Mouse (Mus musculus) limb, embryonic 15.5 days (tissue): ENCODE measurements around the gene C87436. TPM values are rescaled to one million over a fixed set of nuclear protein-coding genes. Genes with fewer than 3 reads are reported as not detected.

ENCODE experiments used
- ATAC-seq: fragments of 200-750 bp; cut with Nextera tagmentation; 2 replicates; pipeline ENCODE4 v1.8.0; 2017; ENCODE audit warnings: low read depth, moderate TSS enrichment; ENCODE audit not compliant: insufficient number of reproducible peaks, low FRiP score, low TSS enrichment
- H3K27ac ChIP-seq: fragments of 300-500 bp; sonication (generic); 2 replicates; pipeline ENCODE4 v1.5.1; 2015; ENCODE audit warnings: moderate library complexity, mild to moderate bottlenecking, inconsistent platforms
- H3K27me3 ChIP-seq: fragments of 300-500 bp; sonication (generic); 2 replicates; pipeline ENCODE4 v1.6.1; 2015; ENCODE audit warnings: inconsistent platforms
- H3K36me3 ChIP-seq: fragments of 300-500 bp; sonication (generic); 2 replicates; pipeline ENCODE4 v1.6.1; 2015; ENCODE audit warnings: inconsistent platforms
- H3K4me1 ChIP-seq: fragments of 300-500 bp; sonication (generic); 2 replicates; pipeline ENCODE4 v1.6.1; 2015; ENCODE audit warnings: inconsistent platforms
- H3K4me2 ChIP-seq: fragments of 300-500 bp; sonication (generic); 2 replicates; pipeline ENCODE4 v1.6.1; 2015; ENCODE audit warnings: mild to moderate bottlenecking, inconsistent platforms
- H3K4me3 ChIP-seq: fragments of 300-500 bp; sonication (generic); 2 replicates; pipeline ENCODE4 v1.5.1; 2015; ENCODE audit warnings: mild to moderate bottlenecking, inconsistent platforms
- H3K9ac ChIP-seq: fragments of 300-500 bp; sonication (generic); 2 replicates; pipeline ENCODE4 v1.6.1; 2015; ENCODE audit warnings: inconsistent platforms
- H3K9me3 ChIP-seq: fragments of 300-500 bp; sonication (generic); 2 replicates; pipeline ENCODE4 v1.6.1; 2016; ENCODE audit warnings: inconsistent platforms
- WGBS: fragments of 180-500 bp; shearing (Covaris S2); methylation state at CpG from one replicate; pipeline ENCODE4 v1.1.7; 2015; 5-methylcytosine and 5-hydroxymethylcytosine counted together
- polyA plus RNA-seq: library from polyadenylated mRNA; unstranded; fragments of >200 nt; fragmentation: Nextera tagmentation; extraction: Ambion mirVana; gene quantifications from 2 replicates; pipeline ENCODE4 v1.2.1, GENCODE M21; 2015

The C87436 gene
- polyA plus RNA-seq, 1 experiment from 2014 or later = 22.9 TPM

- no peaks in the 10 kb centered on the region for H3K27me3 ChIP-seq
- H3K9ac ChIP-seq = no peak overlapping the region
- 74% methylated on average over 1 of the region's 1 CpGs for WGBS
- no peaks in the 10 kb centered on the region for H3K4me1 ChIP-seq
- no peak overlapping the region for H3K4me3 ChIP-seq
- no peak overlapping the region for H3K27ac ChIP-seq
- no peaks in the 10 kb centered on the region for H3K9me3 ChIP-seq
- ATAC-seq = no peak
- H3K4me2 ChIP-seq = no peak overlapping the region
- H3K36me3 ChIP-seq = peaks cover 57% of the 10 kb centered on the region
Observed at GRCm38 (mm10) chr6:86433696-86434095, 4.5 kb upstream of the C87436 start.

GRCm38 (mm10) chr6:86437711-86438110 lies 463 bp upstream of the C87436 start:
- Histone ChIP-seq H3K9ac (peak overlapping the region; percentile 74), H3K9me3 (no peaks in the 10 kb centered on the region), H3K27ac (peak overlapping the region; percentile 99), H3K4me3 (peak overlapping the region; percentile 73), H3K27me3 (no peaks in the 10 kb centered on the region), H3K4me2 (peak overlapping the region; percentile 59), H3K36me3 (peaks cover 40% of the 10 kb centered on the region), H3K4me1 (peaks cover 6% of the 10 kb centered on the region)
- ATAC-seq = peak; percentile 66; the same call in 1 of the 2 replicates
- WGBS = 1% methylated on average over 14 of the region's 14 CpGs

- H3K27me3 ChIP-seq = no peaks in the 10 kb centered on the region
- peak overlapping the region; percentile 73 for H3K4me3 ChIP-seq
- peak overlapping the region; percentile 78 for H3K4me2 ChIP-seq
- peak overlapping the region; percentile 99 for H3K27ac ChIP-seq
- peaks cover 6% of the 10 kb centered on the region for H3K4me1 ChIP-seq
- ATAC-seq = no peak
- peak overlapping the region; percentile 74 for H3K9ac ChIP-seq
- peaks cover 42% of the 10 kb centered on the region for H3K36me3 ChIP-seq
- H3K9me3 ChIP-seq = no peaks in the 10 kb centered on the region
- 4% methylated on average over 13 of the region's 13 CpGs for WGBS
Observed at GRCm38 (mm10) chr6:86439119-86439496, 934 bp downstream of the C87436 start.

- Histone ChIP-seq H3K9me3 (no peaks in the 10 kb centered on the region), H3K27ac (peak overlapping the region; percentile 99), H3K4me2 (peak overlapping the region; percentile 78), H3K4me1 (peaks cover 6% of the 10 kb centered on the region), H3K36me3 (peaks cover 42% of the 10 kb centered on the region), H3K27me3 (no peaks in the 10 kb centered on the region), H3K4me3 (peak overlapping the region; percentile 73), H3K9ac (peak overlapping the region; percentile 74)
- WGBS = 80% methylated on average over 1 of the region's 1 CpGs
- ATAC-seq = no peak
Observed at GRCm38 (mm10) chr6:86439531-86439930, 1.4 kb downstream of the C87436 start.

GRCm38 (mm10) chr6:86441571-86441970 lies 3.4 kb downstream of the C87436 start:
- H3K4me2 ChIP-seq = no peak overlapping the region
- H3K36me3 ChIP-seq = peaks cover 39% of the 10 kb centered on the region
- WGBS = 97% methylated on average over 10 of the region's 10 CpGs
- H3K9me3 ChIP-seq = no peaks in the 10 kb centered on the region
- ATAC-seq = no peak
- H3K4me1 ChIP-seq = peaks cover 6% of the 10 kb centered on the region
- no peak overlapping the region for H3K4me3 ChIP-seq
- H3K27me3 ChIP-seq = no peaks in the 10 kb centered on the region
- no peak overlapping the region for H3K27ac ChIP-seq
- H3K9ac ChIP-seq = no peak overlapping the region

GRCm38 (mm10) chr6:86445551-86445950 lies 7.4 kb downstream of the C87436 start:
- WGBS = 94% methylated on average over 18 of the region's 18 CpGs
- Histone ChIP-seq H3K4me1 (no peaks in the 10 kb centered on the region), H3K27me3 (no peaks in the 10 kb centered on the region), H3K9me3 (no peaks in the 10 kb centered on the region), H3K4me3 (no peak overlapping the region), H3K36me3 (peaks cover 67% of the 10 kb centered on the region), H3K27ac (no peak overlapping the region), H3K9ac (no peak overlapping the region), H3K4me2 (no peak overlapping the region)
- ATAC-seq = no peak

- no peaks in the 10 kb centered on the region for H3K9me3 ChIP-seq
- H3K27ac ChIP-seq = no peak overlapping the region
- no peak overlapping the region for H3K4me3 ChIP-seq
- H3K36me3 ChIP-seq = peaks cover 70% of the 10 kb centered on the region
- no peaks in the 10 kb centered on the region for H3K4me1 ChIP-seq
- no peak overlapping the region for H3K9ac ChIP-seq
- ATAC-seq = no peak
- H3K27me3 ChIP-seq = no peaks in the 10 kb centered on the region
- WGBS = 85% methylated on average over 1 of the region's 1 CpGs
- H3K4me2 ChIP-seq = no peak overlapping the region
Observed at GRCm38 (mm10) chr6:86446927-86447568, 8.9 kb downstream of the C87436 start.

- H3K9me3 ChIP-seq = no peaks in the 10 kb centered on the region
- H3K36me3 ChIP-seq = peaks cover 74% of the 10 kb centered on the region
- H3K9ac ChIP-seq = no peak overlapping the region
- no peaks in the 10 kb centered on the region for H3K27me3 ChIP-seq
- no peak overlapping the region for H3K4me2 ChIP-seq
- no peak for ATAC-seq
- no peaks in the 10 kb centered on the region for H3K4me1 ChIP-seq
- no peak overlapping the region for H3K27ac ChIP-seq
- no peak overlapping the region for H3K4me3 ChIP-seq
- WGBS = 84% methylated on average over 3 of the region's 3 CpGs
Observed at GRCm38 (mm10) chr6:86456727-86457126, 18.6 kb downstream of the C87436 start.

GRCm38 (mm10) chr6:86463079-86463478 lies 24.9 kb downstream of the C87436 start:
- 98% methylated on average over 3 of the region's 3 CpGs for WGBS
- Histone ChIP-seq H3K27me3 (no peaks in the 10 kb centered on the region), H3K27ac (no peak overlapping the region), H3K4me2 (no peak overlapping the region), H3K36me3 (peaks cover 65% of the 10 kb centered on the region), H3K4me1 (no peaks in the 10 kb centered on the region), H3K9me3 (no peaks in the 10 kb centered on the region), H3K4me3 (no peak overlapping the region), H3K9ac (no peak overlapping the region)
- ATAC-seq = no peak

GRCm38 (mm10) chr6:86471317-86471716 lies 33.1 kb downstream of the C87436 start:
- H3K27me3 ChIP-seq = no peaks in the 10 kb centered on the region
- peak overlapping the region; percentile 90 for H3K27ac ChIP-seq
- ATAC-seq = no peak
- 93% methylated on average over 3 of the region's 3 CpGs for WGBS
- peaks cover 33% of the 10 kb centered on the region for H3K36me3 ChIP-seq
- peaks cover 19% of the 10 kb centered on the region for H3K4me1 ChIP-seq
- peak overlapping the region; percentile 43 for H3K4me3 ChIP-seq
- no peaks in the 10 kb centered on the region for H3K9me3 ChIP-seq
- peak overlapping the region; percentile 68; the same call in 1 of the 2 replicates for H3K4me2 ChIP-seq
- 0 out of 2 replicates have a peak overlapping the region, but pooled peaks have one; percentile 39 for H3K9ac ChIP-seq

GRCm38 (mm10) chr6:86471760-86472099 lies 33.6 kb downstream of the C87436 start:
- peaks cover 31% of the 10 kb centered on the region for H3K36me3 ChIP-seq
- H3K27ac ChIP-seq = peak overlapping the region; percentile 90
- peak overlapping the region; percentile 39; the same call in 1 of the 2 replicates for H3K9ac ChIP-seq
- no peaks in the 10 kb centered on the region for H3K27me3 ChIP-seq
- 19% methylated on average over 9 of the region's 9 CpGs for WGBS
- peak overlapping the region; percentile 68 for H3K4me2 ChIP-seq
- ATAC-seq = peak; percentile 10; the same call in 1 of the 2 replicates
- peak overlapping the region; percentile 43 for H3K4me3 ChIP-seq
- H3K9me3 ChIP-seq = no peaks in the 10 kb centered on the region
- peaks cover 19% of the 10 kb centered on the region for H3K4me1 ChIP-seq

- Histone ChIP-seq H3K9ac (peak overlapping the region; percentile 39; the same call in 1 of the 2 replicates), H3K4me2 (peak overlapping the region; percentile 68), H3K9me3 (no peaks in the 10 kb centered on the region), H3K27me3 (no peaks in the 10 kb centered on the region), H3K36me3 (peaks cover 26% of the 10 kb centered on the region), H3K4me3 (peak overlapping the region; percentile 43), H3K4me1 (peaks cover 19% of the 10 kb centered on the region), H3K27ac (peak overlapping the region; percentile 90)
- WGBS = under 1% methylated on average over 56 of the region's 56 CpGs
- peak; percentile 94 for ATAC-seq
Observed at GRCm38 (mm10) chr6:86472100-86472955, 34.2 kb downstream of the C87436 start.
